Mouse (Mus musculus) v-Abl transformed pro-B cells (cell line): Measurements from ENCODE around the gene Efcab11.
"Not testable (repeated sequence)": the region's sequence is repeated elsewhere in the genome, so short reads cannot be mapped to it uniquely, and the experiment has no call there.

Experiments
- in situ Hi-C, 2 experiments: fragments of 400-800 bp; cut with MboI; formaldehyde crosslinking; loops; one replicate each; pipeline ENCODE4 v1.15.1; 2025; ENCODE audit not compliant: unreplicated experiment in 2 of 2

Gene Efcab11

DNA sequence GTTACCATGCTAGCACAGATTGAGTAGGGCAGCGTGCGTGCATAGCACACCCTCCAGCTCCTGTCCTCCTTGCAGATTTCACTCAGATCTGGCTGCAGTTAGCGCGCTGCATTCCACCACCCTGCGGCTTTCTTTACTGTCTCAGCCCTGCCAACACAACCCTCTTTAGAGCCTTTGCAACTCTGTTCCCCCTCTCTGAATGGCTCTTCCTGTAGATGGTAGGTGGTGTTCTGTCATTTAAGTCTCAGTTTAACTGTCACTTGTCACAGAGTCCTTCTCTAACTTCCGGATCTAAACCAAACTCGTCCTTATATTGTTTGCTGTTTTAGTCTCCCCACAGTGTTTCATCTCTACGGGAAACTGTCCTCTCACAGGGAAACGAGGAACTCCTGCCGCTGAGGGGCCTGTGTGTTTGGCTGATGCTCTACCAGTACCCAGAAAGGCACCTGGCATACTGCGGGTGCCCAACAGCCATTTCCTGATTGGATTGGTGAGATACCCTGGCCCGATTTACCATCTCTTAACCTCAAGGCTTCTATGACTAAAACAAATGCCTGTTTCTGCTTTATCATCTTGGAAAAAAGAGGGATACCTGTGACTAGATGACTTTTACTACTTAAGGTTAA lies 62.8 kb downstream of the Efcab11 start:
- in situ Hi-C loops, result no loop called here

GRCm38 (mm10) chr12:99819186-99819974 lies 64.9 kb downstream of the Efcab11 start:
- in situ Hi-C loops, result no loop called here

DNA sequence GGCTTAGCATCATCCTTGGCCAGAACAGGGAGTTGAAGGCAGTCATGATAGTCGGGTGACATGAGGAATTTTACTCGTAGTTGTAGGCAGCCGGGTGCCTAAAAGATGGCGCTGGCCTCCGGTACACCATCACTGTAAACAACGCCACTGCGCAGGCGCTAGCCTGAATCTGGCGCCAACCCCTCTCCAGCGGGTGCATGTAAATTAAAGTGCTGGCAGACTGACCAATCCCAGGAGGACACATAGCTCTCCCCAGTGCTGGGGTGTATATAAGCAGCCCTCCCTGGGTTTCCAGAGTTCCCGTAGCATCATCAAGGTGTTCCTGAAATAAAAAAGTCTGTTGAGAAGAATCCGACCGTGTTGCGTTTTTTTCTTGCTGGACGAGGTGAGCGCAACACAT lies 66.2 kb downstream of the Efcab11 start:
- in situ Hi-C loops, result not testable (repeated sequence)

- in situ Hi-C loops, result no loop called here
These were observed 69.0 kb downstream of the Efcab11 start for GRCm38 (mm10) chr12:99815244-99815643.

DNA sequence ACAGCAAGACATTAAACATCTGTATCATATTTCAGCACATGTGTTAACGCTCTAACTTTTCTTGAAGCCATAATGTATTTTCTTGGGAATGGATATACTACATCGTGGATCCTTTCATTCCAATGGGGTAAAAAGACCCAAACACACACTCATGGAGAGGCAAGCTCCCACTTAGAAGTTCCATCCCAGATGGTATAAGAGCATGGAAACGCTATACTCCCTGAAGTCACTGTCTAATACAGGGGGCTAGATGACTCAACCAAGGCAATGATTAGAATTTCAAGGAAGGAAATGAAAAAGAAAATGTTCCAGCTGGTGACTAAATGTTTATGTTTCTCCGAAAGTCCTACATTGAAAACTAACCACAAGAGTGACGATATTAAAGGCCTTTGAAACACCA lies 76.3 kb downstream of the Efcab11 start:
- in situ Hi-C loops, result no loop called here

- in situ Hi-C loops, result not testable (repeated sequence)
These were observed 77.5 kb downstream of the Efcab11 start for GRCm38 (mm10) chr12:99806741-99807140.

DNA sequence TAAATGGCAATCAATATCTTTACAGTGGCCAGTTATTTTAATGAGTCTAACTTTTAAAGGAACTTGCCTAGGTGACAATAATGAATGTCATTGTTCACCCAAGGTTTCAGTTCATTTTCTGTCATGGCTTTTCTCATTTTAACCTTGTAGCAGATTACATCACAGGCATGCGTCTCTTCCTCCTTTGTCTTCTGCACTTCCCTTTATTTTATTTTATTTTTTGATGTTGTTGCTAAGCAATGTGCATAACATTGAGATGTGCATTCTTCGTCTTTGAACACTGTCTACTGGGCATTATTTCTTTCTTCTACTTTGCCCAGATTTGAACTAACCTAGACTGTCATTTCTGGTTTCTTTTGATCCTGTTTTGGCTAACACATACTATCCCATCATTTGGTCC lies 88.3 kb downstream of the Efcab11 start:
- in situ Hi-C loops, result no loop called here

GRCm38 (mm10) chr12:99794792-99795620 lies 89.2 kb downstream of the Efcab11 start:
- in situ Hi-C loops, result no loop called here

GRCm38 (mm10) chr12:99794158-99794515 lies 90.1 kb downstream of the Efcab11 start:
- in situ Hi-C loops, result no loop called here

DNA sequence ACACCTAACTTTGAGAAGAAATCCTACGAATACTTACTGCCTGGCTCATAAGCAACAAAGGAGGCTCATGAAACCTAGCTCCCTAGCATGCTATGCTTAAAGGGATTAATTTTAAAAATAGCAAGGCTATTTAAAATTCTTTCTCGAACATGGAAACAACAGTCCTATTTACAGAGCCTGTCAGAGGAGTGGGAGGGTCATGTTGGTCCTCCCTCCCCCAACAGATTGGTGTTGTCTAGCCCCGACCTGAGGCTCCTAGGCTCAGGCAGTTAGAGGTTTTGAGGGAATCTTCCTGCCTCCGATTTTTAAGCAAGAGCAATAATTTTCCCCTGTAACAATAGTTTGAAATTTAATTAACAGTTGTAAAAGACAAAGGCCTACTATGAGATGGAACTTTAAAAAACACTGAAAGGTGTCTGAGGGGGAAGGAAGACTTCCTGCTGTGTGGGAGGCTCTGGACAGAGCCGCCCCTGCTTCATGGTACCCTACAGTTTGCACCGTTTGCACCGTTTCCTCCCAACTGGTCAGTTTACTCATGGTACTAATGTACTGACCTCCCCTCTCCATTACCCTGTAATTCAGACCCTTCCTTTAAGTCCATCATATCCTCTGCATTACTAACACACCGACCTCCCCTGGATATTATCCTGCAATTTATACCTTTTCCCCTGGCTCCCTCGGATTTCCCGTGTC lies 90.6 kb downstream of the Efcab11 start:
- in situ Hi-C loops, result no loop called here

- in situ Hi-C loops, result no loop called here
These were observed 94.8 kb downstream of the Efcab11 start for GRCm38 (mm10) chr12:99789283-99789960.

- in situ Hi-C loops, result no loop called here
These were observed 102.5 kb downstream of the Efcab11 start for GRCm38 (mm10) chr12:99781774-99782173.

DNA sequence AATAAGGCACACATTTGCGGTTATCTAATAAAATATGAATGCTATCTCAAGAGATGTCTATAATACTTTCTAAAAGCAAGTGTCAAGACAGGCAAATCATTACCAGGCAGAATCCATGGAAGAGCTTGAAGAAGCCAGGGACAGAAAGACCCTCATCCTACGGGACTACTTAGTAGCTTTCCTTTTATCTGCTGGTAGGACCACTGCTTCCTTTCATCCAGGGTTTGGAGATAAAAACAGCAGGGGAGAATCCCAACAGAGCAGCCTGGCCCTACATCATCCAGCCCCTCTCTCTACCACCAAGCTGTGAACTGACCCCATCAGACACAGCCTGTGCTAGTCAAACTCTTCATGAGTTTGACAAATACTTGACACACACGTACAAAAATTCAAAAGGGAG lies 103.8 kb downstream of the Efcab11 start:
- in situ Hi-C loops, result no loop called here

- in situ Hi-C loops, result no loop called here
These were observed 104.3 kb downstream of the Efcab11 start for GRCm38 (mm10) chr12:99779908-99780307.

DNA sequence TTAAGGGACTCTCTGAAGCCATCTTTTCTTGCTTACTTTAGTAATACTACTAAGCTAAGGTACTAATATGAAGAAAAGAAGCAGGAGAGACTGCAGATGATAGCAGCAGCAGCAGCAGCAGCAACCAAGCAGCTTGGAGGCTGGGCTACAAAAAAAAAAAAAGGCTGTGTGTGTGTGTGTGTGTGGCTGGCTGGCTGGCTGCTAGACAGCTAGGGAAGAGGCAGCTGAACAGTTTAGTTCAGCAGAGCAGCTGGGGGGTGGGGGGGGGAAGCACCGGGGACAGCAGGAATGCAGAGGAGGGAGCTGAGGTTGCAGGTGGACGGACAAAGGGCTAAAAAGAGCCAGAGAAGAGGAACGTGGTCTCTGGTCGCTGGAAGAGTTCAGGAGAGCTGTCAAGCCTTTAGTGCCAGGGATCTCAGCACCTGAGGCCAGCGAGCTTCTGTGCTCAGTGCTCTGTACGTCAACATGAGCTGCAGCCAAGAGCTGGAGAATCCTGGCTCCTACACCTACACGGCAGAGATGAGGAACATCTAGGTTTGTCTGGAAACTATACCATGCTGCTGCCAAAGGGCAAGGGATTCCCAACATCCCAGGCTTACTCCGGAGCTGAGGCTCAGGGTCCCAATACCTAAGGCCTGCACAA lies 107.6 kb downstream of the Efcab11 start:
- in situ Hi-C loops, result no loop called here

DNA sequence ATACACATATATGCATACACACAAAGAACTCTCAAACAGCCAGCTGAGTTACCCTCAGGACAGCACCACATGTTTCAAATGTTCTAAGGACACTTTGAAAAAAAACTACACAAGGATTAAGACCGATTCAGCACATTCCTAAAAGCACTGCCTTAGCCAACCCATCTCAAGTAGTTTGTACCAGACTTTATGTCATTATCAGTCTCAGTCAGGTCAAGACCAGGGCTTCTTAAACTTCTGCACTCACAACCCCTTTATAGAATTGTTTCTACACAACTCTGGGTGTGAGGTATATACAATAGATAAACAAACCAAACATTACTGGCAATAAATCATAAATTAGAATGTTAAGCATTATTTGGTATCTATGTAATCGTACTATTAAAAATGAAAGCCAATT lies 109.4 kb downstream of the Efcab11 start:
- in situ Hi-C loops, result no loop called here

- in situ Hi-C loops, result no loop called here
These were observed 110.5 kb downstream of the Efcab11 start for GRCm38 (mm10) chr12:99773636-99774193.

DNA sequence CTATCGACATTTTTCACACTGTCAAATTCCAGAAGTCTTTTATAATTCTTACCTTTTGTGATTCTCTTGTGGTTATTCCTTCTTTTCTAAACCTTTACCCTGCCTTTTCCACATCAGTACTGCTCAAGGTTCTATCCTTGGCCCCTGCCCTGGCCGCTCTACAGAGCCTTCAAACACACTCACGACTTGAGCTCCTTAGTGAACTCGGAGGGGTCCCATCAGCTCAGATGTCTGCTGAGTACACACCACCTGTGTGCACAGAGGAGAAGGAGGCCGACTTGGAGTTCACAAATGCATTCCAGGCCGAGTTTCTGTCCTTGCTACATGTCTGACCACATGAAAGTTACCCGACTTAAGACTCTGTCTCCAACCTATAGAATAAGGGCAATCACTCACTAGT lies 113.2 kb downstream of the Efcab11 start:
- in situ Hi-C loops, result no loop called here

DNA sequence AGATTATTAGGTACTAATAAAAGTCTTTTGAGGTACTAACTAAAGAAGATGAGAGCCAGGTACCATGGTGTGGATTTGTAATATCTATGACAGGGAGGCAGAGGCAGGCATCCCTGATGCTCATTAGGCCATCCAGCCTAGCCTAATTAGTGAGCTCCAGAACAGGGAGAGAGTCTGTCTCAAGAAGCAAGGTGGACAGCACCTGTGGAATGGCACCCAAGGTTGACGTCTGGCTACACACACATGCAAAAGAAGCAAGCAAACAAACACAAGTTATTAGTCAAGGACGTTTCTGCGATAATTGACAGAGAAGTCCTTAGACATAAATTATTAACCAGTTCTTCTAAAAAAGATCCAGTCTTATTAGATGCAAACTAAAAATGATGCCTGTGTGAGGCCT lies 114.6 kb downstream of the Efcab11 start:
- in situ Hi-C loops, result no loop called here

DNA sequence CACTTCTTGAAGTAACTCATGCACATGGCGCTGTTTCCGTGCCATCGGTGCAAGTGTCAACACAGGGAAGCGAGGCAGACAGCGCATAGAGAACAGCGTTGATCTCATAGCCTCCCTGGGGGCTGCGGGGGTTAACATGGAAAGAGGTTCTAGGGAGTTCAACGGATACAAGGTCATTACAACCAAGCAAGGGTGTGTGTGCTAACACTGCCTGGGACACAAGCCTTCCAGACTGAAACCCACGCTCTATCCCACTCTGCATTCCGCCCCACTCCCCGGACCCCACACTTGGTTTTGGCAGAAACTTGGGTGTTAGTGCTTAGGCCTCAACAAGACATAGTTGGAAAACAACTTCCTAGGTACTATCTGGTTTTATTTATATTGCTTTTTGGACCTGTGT lies 116.5 kb downstream of the Efcab11 start:
- in situ Hi-C loops, result no loop called here
